Mouse (Mus musculus): ENCODE data around the gene Armh4. TPM values are rescaled to one million over a fixed set of nuclear protein-coding genes. Genes with fewer than 3 reads are reported as not detected.
"Not testable (repeated sequence)": the region's sequence is repeated elsewhere in the genome, so short reads cannot be mapped to it uniquely, and the experiment has no call there.

The Armh4 gene
- 10 to 100 TPM; 26.3 to 29.0 TPM for total RNA-seq (2021)
- long read RNA-seq, experiment 1, full-length matches to known transcripts = 35 of 39 reads
- long read RNA-seq, experiment 1, partial matches to known transcripts = 2 of 39 reads
- long read RNA-seq, experiment 1, other reads (novel, unspliced or antisense) = 2 of 39 reads
- long read RNA-seq, experiment 2, full-length matches to known transcripts = 37 of 40 reads
- long read RNA-seq, experiment 2, partial matches to known transcripts = 0 of 40 reads
- long read RNA-seq, experiment 2, other reads (novel, unspliced or antisense) = 3 of 40 reads

DNA sequence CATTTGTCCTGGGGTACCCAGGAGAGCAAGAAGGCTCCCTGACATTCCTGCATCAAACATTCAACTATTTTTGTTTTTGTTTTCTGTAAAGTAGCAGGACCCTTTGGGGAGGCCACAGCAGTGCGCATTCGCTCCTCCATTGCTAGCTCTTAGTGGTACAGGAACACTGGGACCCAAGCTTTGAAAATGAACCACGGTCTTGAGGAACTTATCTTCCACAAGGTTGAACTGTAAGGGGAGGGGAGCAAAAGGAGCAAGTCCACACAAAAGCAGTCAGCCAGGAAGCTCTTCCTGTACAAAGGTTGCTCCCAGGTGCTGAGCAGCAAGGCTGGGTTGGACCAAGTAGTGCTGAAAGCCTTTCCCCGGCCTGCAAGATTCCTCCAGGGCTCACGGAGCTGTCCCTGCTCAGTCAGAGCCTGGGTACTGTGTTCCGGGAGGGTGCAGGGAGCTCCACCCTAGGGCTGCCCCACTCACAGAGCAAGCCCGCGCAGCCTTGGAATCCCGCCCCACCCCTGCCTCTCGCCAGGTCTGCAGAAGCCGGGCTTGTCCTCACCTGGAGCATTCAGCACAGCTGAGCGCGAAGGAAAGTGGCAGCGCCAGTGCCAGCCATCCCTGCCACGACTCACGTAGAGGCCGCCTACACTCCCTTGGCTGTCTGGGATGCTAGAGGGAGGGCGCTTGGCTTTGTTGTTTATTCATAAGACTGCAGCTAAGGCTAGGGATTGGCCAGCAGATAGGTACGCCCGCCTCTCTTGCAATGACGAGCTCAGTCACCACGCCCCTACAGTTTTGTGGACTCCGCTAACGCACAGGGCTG is at the start of gene Armh4:
Armh4 (minus strand) TSS at position 669 of the 817 bp plus-strand sequence.
- TF ChIP-seq CTCF (conservative IDR thresholded peaks at IDR 0.05) = no peak
- H3K27ac ChIP-seq = peak within 1 kb of the TSS; percentile 75
- peak; percentile 73 to 86 for DNase-seq (ENCODE audit: low spot score in 2 of 2)
- H3K4me3 ChIP-seq = peak within 1 kb of the TSS; percentile 59

DNA sequence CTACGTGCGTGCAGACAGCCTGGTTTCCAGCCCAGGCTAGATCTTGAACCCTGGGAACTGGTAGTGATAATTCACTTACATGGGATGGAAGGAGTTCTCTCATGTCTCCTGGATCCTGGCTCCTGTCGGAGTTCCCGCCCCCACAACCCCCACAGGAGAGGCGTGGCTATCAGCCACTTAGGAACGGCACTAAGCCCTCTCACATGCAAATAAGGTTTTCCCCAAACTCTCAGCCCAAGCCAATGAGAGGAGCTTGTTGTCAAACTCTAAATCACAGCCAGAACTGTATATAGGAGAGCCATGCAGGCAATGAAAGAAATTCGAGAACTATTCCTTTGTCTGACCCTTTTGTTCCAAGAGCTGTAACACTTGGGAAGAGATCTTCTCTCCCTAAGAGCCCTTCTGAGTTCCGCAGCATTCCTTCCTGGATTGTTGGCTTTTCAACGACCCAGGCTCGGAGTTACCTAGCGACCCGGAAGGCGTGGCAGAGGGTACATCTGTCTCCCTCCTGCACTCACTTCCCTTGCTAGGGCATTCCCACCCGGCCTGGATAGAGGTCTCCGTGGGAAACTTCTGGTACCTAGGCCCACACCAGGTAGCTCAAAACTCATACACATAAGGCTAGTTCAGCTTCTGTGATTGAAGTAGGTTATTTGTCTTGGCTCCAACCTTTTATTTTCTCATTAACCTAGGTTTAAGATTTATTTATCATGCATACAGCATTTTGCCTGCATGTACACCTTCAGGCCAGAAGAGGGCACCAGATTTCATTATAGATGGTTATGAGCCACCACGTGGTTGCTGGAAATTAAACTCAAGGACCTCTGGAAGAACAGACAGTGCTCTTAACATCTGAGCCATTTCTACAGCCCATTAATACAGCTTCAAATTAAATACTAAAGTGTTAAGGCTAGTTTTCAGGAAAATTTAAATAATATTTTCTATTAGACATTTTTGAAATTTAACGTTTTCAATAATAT is 46.3 kb upstream of the Armh4 start:
- TF ChIP-seq CTCF (conservative IDR thresholded peaks at IDR 0.05) = peak; percentile 71
- Histone ChIP-seq H3K4me3 (no peak overlapping the region), H3K27ac (no peak overlapping the region)
- DNase-seq (ENCODE audit: low spot score in 2 of 2) = no peak

DNA sequence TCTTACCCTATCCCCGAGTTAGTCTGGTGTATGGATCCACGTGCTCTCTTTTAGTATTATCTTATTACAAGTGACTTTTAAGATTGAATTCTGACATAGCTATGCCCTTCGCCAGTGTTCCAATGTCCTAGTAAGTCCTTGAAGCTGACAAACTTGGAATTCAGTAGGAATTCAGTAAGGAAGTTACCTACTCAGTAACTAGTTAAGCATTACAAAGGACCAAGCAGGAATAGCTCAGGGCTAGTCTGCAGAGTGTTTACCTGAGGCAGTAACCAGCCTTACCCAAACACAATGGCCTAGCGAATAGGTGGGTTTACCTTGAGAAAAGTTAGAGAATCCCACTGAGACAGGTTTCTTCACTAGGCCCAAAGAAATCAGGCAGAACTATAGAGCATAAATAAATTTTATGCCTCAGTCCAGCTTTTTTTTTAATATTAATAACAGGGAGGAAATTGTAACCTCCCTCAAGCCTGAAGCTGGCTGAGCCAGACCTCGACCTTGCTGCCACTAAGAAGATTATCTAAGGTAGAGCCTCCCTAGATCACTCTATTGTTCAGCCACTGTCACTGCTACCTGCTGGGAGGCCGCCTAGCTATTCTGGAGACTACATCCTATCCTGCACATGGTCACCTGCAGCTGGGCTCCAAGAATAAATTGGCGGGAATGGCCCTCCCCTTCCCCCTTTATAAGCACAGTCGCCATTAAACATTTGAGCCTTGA is 36.7 kb upstream of the Armh4 start:
- H3K27ac ChIP-seq; DNase-seq (ENCODE audit: low spot score in 2 of 2); H3K4me3 ChIP-seq: not testable (repeated sequence)

DNA sequence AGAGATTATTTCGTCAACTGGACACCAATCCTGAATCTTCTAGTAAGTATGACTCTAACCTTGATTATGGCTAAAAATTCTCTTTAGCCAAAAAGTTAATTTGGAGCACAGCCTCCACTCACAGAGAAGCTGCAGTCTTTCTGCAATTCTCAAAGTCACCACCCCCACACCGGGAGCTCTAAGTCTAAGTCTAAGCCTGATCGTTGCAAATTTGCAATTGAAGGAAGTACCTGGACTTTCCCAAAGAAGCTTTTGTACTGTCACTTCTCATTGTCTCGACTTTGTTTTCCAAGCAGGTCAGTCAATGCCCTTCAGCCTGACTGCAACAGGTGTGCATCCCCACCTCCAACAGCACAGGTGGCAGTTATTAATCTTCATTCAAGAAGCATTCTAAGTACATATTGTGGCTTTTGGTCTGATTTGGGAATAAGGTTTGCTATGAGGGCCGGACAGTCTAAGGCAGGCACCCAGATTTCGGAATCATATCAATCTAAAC is 35.6 kb upstream of the Armh4 start:
- H3K4me3 ChIP-seq; H3K27ac ChIP-seq; DNase-seq (ENCODE audit: low spot score in 2 of 2): not testable (repeated sequence)

DNA sequence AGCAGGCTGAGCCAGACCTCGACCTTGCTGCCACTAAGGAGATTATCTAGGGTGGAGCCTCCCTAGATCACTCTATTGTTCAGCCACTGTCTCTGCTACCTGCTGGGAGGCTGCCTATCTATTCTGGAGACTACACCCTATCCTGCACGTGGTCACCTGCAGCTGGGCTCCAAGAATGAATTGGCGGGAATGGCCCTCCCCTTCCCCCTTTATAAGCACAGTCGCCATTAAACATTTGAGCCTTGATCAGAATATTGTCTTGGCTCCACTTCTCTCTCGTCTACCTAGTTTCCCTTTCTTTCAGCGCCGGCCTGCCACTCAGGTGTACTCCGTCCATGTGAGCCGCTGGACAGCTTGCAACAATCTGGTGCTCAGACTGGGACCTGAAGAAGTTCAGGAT is 29.8 kb upstream of the Armh4 start:
- not testable (repeated sequence) for H3K4me3 ChIP-seq; H3K27ac ChIP-seq; DNase-seq (ENCODE audit: low spot score in 2 of 2)

DNA sequence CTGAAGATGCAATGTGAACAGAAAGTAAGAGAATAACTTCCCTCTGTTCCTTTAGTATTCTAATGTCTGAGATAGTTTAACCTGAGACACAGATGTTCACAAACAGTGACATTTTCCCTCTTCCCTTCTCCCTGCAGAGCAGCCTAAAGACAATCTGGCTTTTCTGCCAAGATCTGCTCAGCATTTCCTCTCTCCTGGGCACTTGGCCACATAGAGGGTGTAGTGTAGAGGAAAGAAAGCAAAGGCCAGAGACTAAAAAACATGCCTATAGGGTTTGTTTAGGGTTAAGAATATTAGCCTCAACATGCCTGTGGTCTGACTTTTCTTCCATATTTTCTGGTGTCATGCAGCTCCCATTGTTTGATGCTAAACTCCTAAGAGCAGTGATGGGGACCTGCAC is 21.9 kb upstream of the Armh4 start:
- not testable (repeated sequence) for H3K27ac ChIP-seq; H3K4me3 ChIP-seq; DNase-seq (ENCODE audit: low spot score in 2 of 2)

DNA sequence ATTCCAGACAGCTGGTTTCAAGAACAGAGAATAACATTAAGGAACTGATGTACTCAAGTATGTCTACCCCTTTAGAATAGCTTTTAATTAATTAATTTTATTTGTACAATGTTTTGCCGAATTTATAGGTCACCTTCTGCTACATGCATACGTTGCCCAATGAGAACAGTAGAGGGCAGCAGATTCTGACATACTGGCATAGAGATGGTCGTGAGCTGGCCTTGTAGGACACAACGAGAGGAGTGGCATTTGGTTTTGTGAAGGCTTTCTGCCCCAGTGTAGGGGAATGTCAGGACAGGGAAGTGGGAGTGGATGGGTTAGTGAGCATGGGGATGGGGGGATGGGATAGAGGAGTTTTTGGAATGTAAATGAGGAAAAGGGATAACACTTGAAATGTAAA is 18.3 kb upstream of the Armh4 start:
- DNase-seq (ENCODE audit: low spot score in 2 of 2) = peak in 1 of 2 experiments; percentile 16
- TF ChIP-seq CTCF (conservative IDR thresholded peaks at IDR 0.05) = peak; percentile 71
- H3K27ac ChIP-seq = no peak overlapping the region
- H3K4me3 ChIP-seq = no peak overlapping the region

DNA sequence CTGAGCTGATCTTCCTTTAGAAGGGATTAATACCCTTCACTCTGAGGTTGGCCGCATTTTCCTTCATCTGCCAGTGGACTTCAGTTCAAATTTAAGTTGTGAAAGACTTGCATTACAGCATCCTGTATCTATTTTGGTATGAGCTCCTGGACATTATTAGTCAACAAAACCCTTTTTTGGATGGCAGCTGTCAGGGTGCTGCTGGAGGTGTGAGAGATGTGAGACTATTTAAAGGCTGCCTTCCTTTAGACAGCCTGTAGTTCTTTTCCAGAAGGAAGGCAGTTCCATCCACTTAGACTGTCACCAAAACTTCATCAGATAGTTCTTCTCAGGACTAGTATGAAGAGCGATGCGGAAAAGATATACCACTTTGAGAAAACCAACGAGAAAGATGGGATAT is 10.8 kb upstream of the Armh4 start:
- Histone ChIP-seq H3K4me3 (no peak overlapping the region), H3K27ac (no peak overlapping the region)
- no peak for DNase-seq (ENCODE audit: low spot score in 2 of 2)
- no peak for TF ChIP-seq CTCF (conservative IDR thresholded peaks at IDR 0.05)

DNA sequence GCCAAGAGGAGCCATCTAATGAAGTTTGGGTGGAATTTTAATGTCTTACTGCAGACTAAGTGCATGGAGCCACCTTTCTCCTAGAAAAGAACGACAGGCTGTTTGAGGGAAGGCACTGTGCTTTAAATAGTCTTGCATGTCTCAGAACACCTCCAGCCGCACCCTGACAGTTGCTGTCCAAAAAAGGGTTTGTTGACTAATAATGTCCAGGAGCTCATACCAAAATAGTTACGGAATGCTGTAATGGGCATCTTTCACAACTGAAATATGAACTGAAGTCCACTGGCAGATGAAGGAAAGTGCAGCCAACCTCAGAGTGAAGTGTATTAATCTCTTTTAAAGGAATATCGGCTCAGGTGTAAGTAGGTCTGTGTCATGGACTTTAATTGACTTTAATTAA is 7.4 kb upstream of the Armh4 start:
- TF ChIP-seq CTCF (conservative IDR thresholded peaks at IDR 0.05) = no peak
- DNase-seq (ENCODE audit: low spot score in 2 of 2) = no peak
- Histone ChIP-seq H3K27ac (no peak overlapping the region), H3K4me3 (no peak overlapping the region)

DNA sequence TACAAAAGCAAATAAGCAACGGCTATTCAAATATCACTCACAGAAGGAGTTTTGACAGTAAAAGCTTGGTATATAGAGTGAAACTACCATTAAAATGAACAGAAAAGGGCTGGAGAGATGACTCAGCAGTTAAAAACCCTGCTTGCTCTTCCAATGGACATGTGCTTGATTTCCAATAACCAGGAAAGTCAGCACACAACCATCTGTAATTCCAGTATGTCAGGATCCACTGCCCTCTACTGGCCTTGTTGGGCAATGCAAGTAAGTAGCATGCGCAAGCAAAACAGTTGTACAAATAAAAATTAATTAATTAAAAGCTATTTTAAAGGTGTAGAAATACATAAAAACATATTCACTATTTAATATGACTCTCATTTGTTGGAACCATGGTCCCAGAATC is 2.6 kb upstream of the Armh4 start:
- peak; percentile 26 to 73 for DNase-seq (ENCODE audit: low spot score in 2 of 2)
- Histone ChIP-seq H3K4me3 (no peak overlapping the region), H3K27ac (no peak overlapping the region)
- TF ChIP-seq CTCF (conservative IDR thresholded peaks at IDR 0.05) = peak; percentile 93

DNA sequence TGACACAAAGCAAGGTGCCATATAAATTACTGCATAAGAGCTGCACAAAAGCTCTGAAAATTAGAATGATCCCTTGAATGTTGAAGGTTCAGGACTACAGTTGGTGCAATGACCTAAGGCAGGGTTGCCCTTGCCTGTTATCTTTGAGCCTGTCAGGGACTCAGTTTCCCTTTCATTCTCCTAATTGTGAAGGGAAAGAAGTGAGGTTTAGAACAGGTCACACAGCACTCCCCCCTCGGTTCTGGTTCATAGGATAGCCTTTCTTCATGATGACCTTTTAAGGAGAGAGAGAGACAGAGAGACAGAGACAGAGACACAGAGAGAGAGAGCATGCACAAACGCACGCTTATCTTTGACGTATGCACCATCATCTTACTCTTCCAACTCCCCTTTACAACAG is 683 bp upstream of the Armh4 start:
- H3K4me3 ChIP-seq = no peak overlapping the region; the same call in 1 of the 2 replicates
- H3K27ac ChIP-seq = no peak overlapping the region
- DNase-seq (ENCODE audit: low spot score in 2 of 2) = no peak
- no peak for TF ChIP-seq CTCF (conservative IDR thresholded peaks at IDR 0.05)

DNA sequence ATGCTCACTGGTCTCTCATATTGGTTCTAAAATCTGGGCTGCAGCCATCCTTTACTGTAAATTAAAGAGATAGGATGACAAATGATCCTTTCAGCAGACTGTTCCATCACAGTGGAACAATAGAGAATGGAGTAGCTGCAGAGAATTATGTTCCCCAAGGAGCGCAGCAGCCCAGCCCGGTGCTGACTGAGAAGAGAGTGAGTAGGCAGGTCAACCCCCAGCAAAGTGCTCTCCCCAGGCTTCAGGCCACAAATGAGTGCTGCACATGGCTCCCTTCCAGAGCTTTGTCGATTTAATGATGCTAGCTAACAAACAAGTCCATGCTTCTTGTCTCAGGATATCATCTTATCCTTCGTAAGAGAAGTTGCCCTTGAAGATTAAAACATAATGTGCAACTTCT is 2.8 kb downstream of the Armh4 start:
- Histone ChIP-seq H3K27ac (no peak overlapping the region), H3K4me3 (no peak overlapping the region)
- TF ChIP-seq CTCF (conservative IDR thresholded peaks at IDR 0.05) = no peak
- no peak for DNase-seq (ENCODE audit: low spot score in 2 of 2)

DNA sequence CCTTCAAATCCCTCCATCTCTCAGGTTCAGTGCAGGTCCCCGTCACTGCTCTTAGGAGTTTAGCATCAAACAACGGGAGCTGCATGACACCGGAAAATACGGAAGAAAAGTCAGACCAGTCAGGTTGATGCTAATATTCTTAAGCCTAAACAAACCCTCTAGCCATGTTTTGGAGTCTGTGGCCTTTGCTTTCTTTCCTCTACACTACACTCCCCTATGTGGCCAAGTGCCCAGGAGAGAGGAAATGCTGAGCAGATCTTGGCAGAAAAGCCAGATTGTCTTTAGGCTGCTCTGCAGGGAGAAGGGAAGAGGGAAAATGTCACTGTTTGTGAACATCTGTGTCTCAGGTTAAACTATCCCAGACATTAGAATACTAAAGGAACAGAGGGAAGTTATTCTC is 5.6 kb downstream of the Armh4 start:
- not testable (repeated sequence) for DNase-seq (ENCODE audit: low spot score in 2 of 2); H3K4me3 ChIP-seq; H3K27ac ChIP-seq

Data from layer of hippocampus, adult 2 months (tissue).